Mouse (Mus musculus): ENCODE data around the gene Kif5c. TPM values are rescaled to one million over a fixed set of nuclear protein-coding genes. Genes with fewer than 3 reads are reported as not detected.

The Kif5c gene
- total RNA-seq, 4 experiments from 2014 or later = 0.24 to 2.2 (median 0.90) TPM

DNA sequence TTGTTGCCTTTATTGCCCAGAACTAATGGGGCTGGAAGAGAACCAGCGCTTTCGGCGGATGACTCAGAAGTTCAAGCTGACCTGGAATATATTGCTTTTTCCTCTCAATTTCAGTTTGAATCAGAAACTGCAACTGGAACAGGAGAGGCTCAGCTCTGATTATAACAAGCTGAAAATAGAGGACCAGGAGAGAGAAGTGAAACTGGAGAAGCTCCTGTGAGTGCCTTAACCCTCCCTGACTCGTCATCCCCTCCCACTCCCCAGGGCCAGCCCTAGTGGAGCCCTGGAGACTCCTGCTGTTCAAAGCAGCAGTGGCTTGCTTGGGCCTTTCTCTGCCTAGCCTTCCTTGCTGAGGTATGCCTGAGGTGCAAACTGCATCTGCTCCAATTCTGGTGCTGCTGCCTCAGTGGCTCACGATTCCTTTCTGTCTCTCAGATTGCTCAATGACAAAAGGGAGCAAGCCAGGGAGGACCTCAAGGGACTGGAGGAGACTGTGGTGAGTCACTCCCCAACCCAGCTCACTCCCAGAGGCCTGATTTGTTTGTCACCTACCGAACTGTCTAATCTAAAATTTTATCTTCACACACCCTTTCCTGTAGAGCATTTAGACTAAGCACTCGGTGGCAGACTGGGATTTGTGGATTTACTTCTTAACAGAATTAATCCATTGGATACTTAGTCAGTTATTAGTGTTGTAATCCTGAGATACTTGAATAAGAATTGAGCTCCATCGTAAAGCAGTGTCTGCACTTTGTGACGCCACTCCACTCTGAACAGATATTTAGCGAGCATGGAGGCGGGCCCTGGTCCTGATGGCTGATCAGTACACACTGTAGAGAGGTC lies 125.4 kb downstream of the Kif5c start:
- peak in 1 of 2 experiments; percentile 12 for DNase-seq (ENCODE audit: low spot score in 2 of 2)

DNA sequence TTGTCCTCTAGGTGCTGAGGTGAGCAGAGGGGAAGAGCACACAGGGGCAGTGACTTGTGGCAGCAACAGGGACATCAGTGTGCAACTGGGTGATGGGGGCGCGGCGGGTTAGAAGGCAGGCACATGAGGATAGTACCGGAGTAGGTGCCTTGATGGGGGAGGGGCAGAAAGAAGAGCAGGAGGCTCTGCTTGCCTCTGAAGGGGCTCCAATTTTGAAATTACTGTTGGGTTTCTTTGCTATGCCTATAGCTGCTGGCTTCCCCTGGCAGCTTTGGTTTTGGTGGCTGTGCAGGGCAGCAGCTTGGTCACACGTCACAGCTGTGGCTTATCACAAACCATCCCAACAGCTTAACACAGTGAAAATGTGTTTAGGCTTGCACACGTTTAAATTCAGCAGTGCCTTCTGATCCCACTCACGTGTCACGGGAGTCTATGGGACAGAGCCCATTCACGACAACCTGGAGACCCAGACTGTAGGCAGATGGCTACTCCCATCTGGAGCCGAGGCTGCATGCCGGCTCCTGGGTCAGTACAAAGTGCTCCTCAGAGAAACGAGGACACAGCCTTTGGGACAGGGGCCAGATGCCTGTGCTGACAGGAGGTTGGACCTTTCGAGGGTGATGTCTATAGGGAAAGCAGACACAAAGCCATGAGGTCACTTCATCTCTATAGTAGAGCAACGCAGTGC lies 126.1 kb downstream of the Kif5c start:
- no peak for DNase-seq (ENCODE audit: low spot score in 2 of 2)

GRCm38 (mm10) chr2:49746947-49747346 lies 127.8 kb downstream of the Kif5c start:
- no peak for DNase-seq (ENCODE audit: low spot score in 2 of 2)

- no peak for DNase-seq (ENCODE audit: low spot score in 2 of 2)
Observed at GRCm38 (mm10) chr2:49747670-49748069, 128.6 kb downstream of the Kif5c start.

- DNase-seq (ENCODE audit: low spot score in 2 of 2) = no peak
Observed at GRCm38 (mm10) chr2:49748628-49749342, 129.7 kb downstream of the Kif5c start.

DNA sequence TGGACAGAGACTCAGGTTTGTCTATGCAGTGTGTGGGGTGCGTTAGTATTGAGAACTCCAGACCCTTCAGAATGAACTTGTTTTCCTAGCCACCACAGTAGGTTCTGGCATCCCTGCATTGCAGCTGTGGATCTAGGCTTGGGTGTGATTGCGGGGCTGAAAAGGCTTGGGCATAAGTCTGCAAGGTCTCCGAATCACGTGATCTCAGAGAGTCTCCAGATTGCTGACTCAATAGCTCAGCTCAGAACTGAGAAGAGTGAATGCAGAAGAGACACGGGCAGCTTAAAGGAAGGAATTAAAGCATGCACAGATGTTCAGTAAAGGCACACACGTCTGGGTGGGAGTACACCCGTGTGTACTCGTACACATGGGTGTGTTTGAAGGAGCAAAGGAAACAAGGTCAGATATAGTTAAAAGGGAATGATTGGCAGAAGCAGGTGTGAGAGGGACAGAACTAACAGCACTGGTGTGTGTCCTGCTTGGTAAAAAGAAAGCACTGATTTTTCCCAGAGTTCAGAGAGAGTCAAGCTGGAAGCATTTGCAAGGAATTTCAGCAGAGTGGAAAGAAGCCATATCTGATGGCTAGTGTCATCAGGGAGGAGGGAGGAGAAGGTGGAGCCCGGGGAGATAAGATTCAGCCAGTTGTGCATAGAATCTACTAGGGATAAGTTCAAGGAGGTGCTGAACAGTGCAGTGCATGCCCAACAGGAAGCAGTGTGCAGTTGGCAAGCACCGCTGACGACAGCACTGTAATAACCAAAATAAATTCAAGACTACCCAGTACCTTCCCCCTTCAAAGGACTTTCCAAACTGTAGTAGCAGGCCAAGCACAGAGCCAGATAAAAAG lies 130.9 kb downstream of the Kif5c start:
- no peak for DNase-seq (ENCODE audit: low spot score in 2 of 2)

DNA sequence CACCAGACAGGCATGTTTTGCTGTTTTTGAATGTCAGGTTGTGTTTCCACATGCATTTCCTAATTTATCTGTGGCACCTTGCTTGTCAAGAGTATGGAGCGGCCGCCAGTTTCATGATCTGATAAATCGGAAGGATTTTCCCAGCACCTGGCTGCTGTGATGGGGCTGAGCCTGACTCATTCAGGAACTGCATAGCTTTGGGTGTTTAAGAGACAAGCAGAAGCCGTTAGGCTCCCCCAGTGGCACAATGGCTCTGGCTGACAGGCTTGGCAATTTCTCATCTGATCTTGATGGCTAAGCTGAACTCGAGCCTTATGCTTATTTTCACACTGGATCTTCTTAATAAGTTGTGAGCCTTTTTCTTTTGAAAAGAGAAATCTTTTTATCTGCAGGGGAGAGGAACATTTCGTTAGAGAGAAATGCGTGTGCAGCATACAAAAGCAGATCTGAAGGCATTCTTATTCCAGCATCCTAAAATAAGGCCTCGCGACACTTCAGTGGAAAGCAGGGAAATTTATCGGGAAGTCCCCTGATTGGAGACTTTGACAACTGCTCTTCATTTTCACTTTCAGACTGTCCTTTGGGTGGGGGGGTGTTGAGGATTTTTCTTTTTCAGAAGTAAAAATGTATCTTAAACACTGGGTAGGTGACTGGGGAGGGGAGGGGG lies 132.6 kb downstream of the Kif5c start:
- DNase-seq (ENCODE audit: low spot score in 2 of 2) = no peak

GRCm38 (mm10) chr2:49752211-49752607 lies 133.1 kb downstream of the Kif5c start:
- no peak for DNase-seq (ENCODE audit: low spot score in 2 of 2)

GRCm38 (mm10) chr2:49753062-49753461 lies 134.0 kb downstream of the Kif5c start:
- DNase-seq (ENCODE audit: low spot score in 2 of 2) = no peak

DNA sequence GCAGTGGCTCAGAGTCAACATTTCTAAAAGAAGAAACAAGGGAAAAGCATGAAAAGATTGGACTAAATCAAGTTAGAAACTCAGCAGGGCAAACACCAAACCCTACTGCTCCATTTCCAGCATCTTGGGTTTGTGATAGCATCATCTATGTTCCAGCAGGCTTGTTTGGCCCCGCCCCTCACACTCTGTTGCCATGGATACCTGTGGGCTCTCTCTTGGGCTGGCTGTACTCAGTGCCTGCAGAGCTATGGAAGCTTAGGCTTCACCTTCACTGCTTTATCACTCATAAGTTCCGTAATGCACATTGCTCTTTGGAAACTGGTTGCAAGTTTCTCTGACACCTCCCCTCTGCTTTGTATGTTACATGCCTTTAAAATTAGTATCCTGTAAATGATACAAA lies 136.0 kb downstream of the Kif5c start:
- DNase-seq (ENCODE audit: low spot score in 2 of 2) = no peak

DNA sequence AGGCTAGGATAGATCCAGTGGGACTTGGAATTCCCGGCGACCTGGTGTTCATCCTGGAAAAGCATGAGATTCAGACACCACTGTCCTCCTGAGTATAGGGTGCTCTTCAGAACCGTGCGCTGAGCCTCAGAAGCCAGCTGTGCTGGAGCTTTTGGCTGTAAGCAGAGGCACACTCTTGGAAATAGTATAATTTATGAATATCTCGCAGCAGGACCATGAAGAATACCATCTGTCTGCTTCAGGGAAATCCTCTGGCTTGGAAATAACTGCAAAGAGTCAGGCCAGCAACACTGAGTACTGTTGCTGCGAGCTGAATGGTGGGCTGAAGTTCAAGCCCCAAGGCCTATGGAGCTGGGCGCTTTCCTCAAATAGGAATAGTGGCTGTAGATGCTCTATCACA lies 138.5 kb downstream of the Kif5c start:
- DNase-seq (ENCODE audit: low spot score in 2 of 2) = no peak

GRCm38 (mm10) chr2:49764331-49764946 lies 145.3 kb downstream of the Kif5c start:
- DNase-seq (ENCODE audit: low spot score in 2 of 2) = no peak

GRCm38 (mm10) chr2:49768916-49769315 lies 149.8 kb downstream of the Kif5c start:
- DNase-seq (ENCODE audit: low spot score in 2 of 2) = no peak

- no peak for DNase-seq (ENCODE audit: low spot score in 2 of 2)
Observed at GRCm38 (mm10) chr2:49770440-49770839, 151.3 kb downstream of the Kif5c start.

DNA sequence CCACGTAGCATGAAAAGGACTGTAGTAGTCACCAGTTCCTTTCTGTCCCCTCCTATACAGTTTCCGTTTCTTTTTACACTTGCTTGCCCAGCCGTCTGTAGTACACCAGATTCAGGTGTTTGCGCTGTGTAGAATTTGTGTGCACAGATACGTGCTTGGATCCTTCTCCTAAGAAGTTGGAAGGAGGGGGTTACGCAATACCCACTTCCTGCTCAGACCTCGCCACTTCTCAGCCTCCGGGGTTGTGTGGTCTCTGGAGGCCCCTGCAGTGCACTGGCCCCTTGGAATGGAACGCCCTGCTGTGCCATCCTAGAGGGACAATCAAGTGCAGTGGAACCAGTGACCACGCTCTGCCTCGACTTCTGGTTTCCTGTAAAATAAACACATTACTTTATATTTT lies 152.1 kb downstream of the Kif5c start:
- DNase-seq (ENCODE audit: low spot score in 2 of 2) = no peak

DNA sequence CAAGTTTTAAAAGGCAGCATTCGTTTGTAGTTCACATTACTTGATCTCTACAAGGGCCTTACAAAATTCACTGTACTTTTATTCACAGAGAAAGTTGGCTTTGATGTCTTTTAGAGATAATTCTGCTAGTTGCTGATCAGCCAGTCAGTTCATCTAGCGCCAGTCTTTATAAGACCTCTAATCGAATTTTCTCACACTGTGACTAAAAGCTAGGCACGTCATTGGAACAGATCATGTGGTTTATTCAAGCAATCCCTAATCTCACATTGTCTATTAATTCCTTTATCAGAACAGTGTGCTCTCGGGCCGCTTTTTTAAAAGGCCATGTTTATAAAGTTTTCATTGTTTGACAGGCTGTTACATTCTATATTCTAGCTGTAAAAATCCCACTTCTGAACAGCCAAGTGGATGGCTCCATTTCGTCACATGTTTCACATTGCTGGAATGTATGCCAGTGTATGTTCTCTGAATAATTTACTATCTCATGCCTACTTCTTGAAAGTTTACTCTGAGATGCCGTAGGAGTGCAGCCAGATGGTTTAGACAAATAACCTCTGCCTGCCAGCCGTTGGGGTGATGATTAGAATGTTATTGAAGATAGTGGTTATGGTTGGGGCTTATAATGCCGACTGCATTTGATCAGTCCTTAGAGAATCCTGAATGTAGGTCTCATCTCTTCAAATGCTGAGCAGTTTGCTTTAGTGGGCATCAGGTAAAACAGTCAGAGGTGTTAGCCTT lies 154.3 kb downstream of the Kif5c start:
- DNase-seq (ENCODE audit: low spot score in 2 of 2) = no peak

DNA sequence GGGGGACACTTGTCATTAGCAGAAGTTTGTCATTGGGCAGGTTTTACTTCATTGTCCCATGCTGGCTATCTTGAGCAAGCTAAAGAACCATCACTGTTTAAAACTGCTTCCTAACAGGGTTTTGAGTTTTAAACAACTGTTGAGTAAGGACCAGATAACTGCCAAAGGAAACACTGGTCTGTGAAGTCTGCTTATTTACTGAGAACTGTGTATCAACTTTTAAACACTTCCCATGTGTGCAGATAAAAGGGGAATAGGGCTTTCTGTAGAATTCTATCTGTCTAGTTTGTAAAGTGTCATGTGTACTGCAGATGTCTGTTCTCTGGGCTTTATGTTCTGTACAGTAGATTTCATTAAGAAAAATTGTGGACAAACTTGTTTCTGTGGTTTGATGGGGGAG lies 155.1 kb downstream of the Kif5c start:
- DNase-seq (ENCODE audit: low spot score in 2 of 2) = no peak

GRCm38 (mm10) chr2:49775187-49775586 lies 156.1 kb downstream of the Kif5c start:
- no peak for DNase-seq (ENCODE audit: low spot score in 2 of 2)

- no peak for DNase-seq (ENCODE audit: low spot score in 2 of 2)
Observed at GRCm38 (mm10) chr2:49775735-49776134, 156.6 kb downstream of the Kif5c start.

- no peak for DNase-seq (ENCODE audit: low spot score in 2 of 2)
Observed at GRCm38 (mm10) chr2:49776407-49776806, 157.3 kb downstream of the Kif5c start.

Measured in gastrocnemius, adult 8-10 months (tissue).